Mouse (Mus musculus) megakaryocyte, embryonic 14.5 days (primary cell): ENCODE measurements around the gene Lrrc29.

Experiments used
- FLI1 ChIP-seq: IDR thresholded peaks from 2 replicates; pipeline ENCODE4 v1.6.1; 2012; ENCODE audit warnings: low read length, inconsistent platforms, mixed read lengths
- GATA1 ChIP-seq: IDR thresholded peaks from 3 replicates; pipeline ENCODE4 v1.6.1; 2012; ENCODE audit warnings: mixed read lengths, low read length, inconsistent platforms, borderline replicate concordance

DNA sequence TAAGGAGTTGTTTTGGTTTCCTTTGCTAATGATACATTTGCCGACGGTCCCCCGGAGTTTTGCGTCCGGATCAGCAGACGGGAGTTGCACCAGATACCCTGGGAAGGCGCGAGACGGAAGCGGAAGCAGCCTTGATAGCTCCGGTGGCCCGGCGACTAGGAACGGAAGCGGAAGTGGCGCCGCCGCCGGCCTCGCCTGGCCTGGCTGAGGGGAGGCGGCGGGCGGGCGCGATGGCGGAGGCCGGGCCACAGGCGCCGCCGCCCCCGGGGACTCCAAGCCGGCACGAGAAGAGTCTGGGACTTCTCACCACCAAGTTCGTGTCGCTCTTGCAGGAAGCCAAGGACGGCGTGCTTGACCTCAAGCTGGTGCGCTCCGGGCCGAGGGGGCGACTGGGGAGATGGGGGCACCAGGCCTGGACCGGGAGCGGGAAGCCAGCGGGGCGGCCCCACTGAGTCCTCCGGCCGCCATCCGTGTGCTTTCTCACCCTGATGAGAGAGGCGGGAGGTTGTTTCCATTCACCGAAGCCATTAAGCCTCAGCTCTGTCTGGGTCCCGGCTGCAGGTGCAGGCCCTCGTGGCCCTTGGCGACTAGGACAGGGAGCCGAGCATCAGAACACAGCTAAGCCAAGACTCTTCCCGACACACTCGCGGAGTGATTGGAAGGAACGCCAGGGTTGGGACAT is 28.4 kb downstream of the Lrrc29 start, which contains the start of gene E2f4:
- TF ChIP-seq GATA1, result no peak
- TF ChIP-seq FLI1, result peak; percentile 61; the same call in 1 of the 2 replicates
